Mouse (Mus musculus) neural tube, embryonic 14.5 days (tissue): Measurements from ENCODE around the gene 6030452D12Rik. TPM values are rescaled to one million over a fixed set of nuclear protein-coding genes. Genes with fewer than 3 reads are reported as not detected.

Source experiments
- ATAC-seq: fragments of 200-750 bp; cut with Nextera tagmentation; 2 replicates; pipeline ENCODE4 v1.8.0; 2017; ENCODE audit warnings: low read depth, mild to moderate bottlenecking, moderate TSS enrichment, moderate library complexity
- H3K27ac ChIP-seq: fragments of 300-500 bp; sonication (generic); 2 replicates; pipeline ENCODE4 v1.5.1; 2014; ENCODE audit warnings: low read depth, mild to moderate bottlenecking, control low read depth, low read length, moderate library complexity, mixed read lengths
- H3K27me3 ChIP-seq: fragments of 300-500 bp; sonication (generic); 2 replicates; pipeline ENCODE4 v1.6.1; 2014; ENCODE audit warnings: low read length; ENCODE audit not compliant: control insufficient read depth, insufficient read depth
- H3K36me3 ChIP-seq: fragments of 300-500 bp; sonication (generic); 2 replicates; pipeline ENCODE4 v1.6.1; 2014; ENCODE audit warnings: low read length, mixed read lengths; ENCODE audit not compliant: control insufficient read depth, insufficient read depth
- H3K4me1 ChIP-seq: fragments of 300-500 bp; sonication (generic); 2 replicates; pipeline ENCODE4 v1.6.1; 2014; ENCODE audit warnings: low read length; ENCODE audit not compliant: control insufficient read depth, insufficient read depth
- H3K4me2 ChIP-seq: fragments of 300-500 bp; sonication (generic); 2 replicates; pipeline ENCODE4 v1.6.1; 2014; ENCODE audit warnings: mild to moderate bottlenecking, low read depth, low read length, control low read depth
- H3K4me3 ChIP-seq: fragments of 300-500 bp; sonication (generic); 2 replicates; pipeline ENCODE4 v1.5.1; 2014; ENCODE audit warnings: low read depth, low read length, control low read depth, mixed read lengths
- H3K9ac ChIP-seq: fragments of 300-500 bp; sonication (generic); replicated peaks from 2 replicates; pipeline ENCODE4 v1.6.1; 2014; ENCODE audit warnings: low read depth, mild to moderate bottlenecking, control low read depth, low read length, mixed read lengths
- H3K9me3 ChIP-seq: fragments of 300-500 bp; sonication (generic); 2 replicates; pipeline ENCODE4 v1.6.1; 2016; ENCODE audit warnings: low read length; ENCODE audit not compliant: control insufficient read depth
- WGBS: fragments of 180-500 bp; shearing (Covaris S2); extraction: QIAGEN DNeasy Blood & Tissue Kit; methylation state at CpG from one replicate; pipeline ENCODE4 v1.1.7; 2014; 5-methylcytosine and 5-hydroxymethylcytosine counted together
- polyA plus RNA-seq: library from polyadenylated mRNA; unstranded; fragments of >200 nt; fragmentation: Nextera tagmentation; extraction: Ambion mirVana; gene quantifications from 2 replicates; pipeline ENCODE4 v1.2.1, GENCODE M21; 2014

6030452D12Rik gene
- polyA plus RNA-seq, 1 experiment from 2014 or later: not detected

DNA sequence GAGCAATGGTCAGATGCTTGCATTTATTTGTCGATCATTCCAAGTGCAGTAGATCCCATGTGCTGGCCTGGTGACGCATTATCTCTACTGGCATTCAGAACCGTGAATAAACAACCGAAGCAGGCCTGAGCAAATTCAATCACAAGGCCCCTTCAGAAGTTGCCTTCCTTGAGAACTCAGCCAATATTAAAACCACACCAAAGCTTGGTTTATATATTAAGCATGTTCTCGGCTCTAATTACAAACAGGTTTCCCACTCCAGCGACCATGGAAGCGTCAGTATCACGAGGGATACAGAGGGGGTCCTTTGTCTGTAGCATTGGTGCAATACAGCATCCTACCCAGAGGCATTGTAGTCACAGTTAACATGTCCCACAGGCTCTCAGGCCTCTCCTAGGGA lies 42.7 kb downstream of the 6030452D12Rik start:
- WGBS: 77% methylated on average over 8 of the region's 8 CpGs
- H3K36me3 ChIP-seq: no peaks in the 10 kb centered on the region
- 0 out of 2 replicates have a peak, but pooled peaks cover 3% of the 10 kb centered on the region for H3K4me1 ChIP-seq
- no peaks in the 10 kb centered on the region for H3K27me3 ChIP-seq
- ATAC-seq: no peak
- no peak overlapping the region for H3K9ac ChIP-seq
- H3K4me3 ChIP-seq: no peak overlapping the region
- H3K27ac ChIP-seq: no peak overlapping the region
- no peak overlapping the region for H3K4me2 ChIP-seq
- no peaks in the 10 kb centered on the region for H3K9me3 ChIP-seq

- Histone ChIP-seq H3K27me3 (no peaks in the 10 kb centered on the region), H3K36me3 (no peaks in the 10 kb centered on the region), H3K4me3 (no peak overlapping the region), H3K27ac (no peak overlapping the region), H3K4me1 (no peaks in the 10 kb centered on the region), H3K4me2 (no peak overlapping the region), H3K9me3 (no peaks in the 10 kb centered on the region), H3K9ac (no peak overlapping the region)
- WGBS: 97% methylated on average over 2 of the region's 2 CpGs
- ATAC-seq: no peak
These were observed 44.8 kb downstream of the 6030452D12Rik start for GRCm38 (mm10) chr8:106545149-106545548.

GRCm38 (mm10) chr8:106546746-106547145 lies 46.4 kb downstream of the 6030452D12Rik start:
- Histone ChIP-seq H3K27ac (no peak overlapping the region), H3K27me3 (no peaks in the 10 kb centered on the region), H3K4me1 (no peaks in the 10 kb centered on the region), H3K4me2 (no peak overlapping the region), H3K36me3 (no peaks in the 10 kb centered on the region), H3K9me3 (no peaks in the 10 kb centered on the region), H3K4me3 (no peak overlapping the region), H3K9ac (no peak overlapping the region)
- 93% methylated on average over 7 of the region's 7 CpGs for WGBS
- no peak for ATAC-seq

DNA sequence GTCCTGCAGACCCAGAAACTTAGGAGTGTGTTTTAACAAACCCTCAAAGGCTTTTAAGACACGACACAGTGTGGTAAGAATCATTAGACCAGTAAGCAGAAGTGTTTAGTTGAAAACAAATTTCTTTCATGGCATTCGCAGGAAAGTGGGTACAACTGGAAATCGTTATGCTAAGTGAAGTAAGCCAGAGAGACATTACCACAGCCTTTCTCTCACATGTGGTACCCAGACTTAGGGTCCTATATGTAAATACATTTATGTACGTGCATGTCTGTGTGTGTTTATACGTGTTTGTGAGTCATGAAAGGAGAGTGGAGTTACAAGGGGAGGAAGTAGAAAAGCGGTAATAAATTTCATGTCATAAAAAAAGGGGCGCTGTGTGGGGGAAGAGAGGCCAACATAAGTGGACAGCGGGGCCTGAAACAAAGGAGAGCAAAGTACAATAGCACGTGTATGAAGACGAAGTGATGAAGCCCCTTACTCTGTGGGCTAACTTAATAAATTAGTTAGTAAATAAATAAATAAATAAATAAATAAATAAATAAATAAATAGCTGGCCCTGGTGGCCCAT lies 48.1 kb downstream of the 6030452D12Rik start:
- Histone ChIP-seq H3K27me3 (no peaks in the 10 kb centered on the region), H3K4me2 (no peak overlapping the region), H3K9ac (no peak overlapping the region), H3K36me3 (no peaks in the 10 kb centered on the region), H3K4me3 (no peak overlapping the region), H3K4me1 (no peaks in the 10 kb centered on the region), H3K9me3 (no peaks in the 10 kb centered on the region), H3K27ac (no peak overlapping the region)
- no peak for ATAC-seq
- 66% methylated on average over 10 of the region's 10 CpGs for WGBS

DNA sequence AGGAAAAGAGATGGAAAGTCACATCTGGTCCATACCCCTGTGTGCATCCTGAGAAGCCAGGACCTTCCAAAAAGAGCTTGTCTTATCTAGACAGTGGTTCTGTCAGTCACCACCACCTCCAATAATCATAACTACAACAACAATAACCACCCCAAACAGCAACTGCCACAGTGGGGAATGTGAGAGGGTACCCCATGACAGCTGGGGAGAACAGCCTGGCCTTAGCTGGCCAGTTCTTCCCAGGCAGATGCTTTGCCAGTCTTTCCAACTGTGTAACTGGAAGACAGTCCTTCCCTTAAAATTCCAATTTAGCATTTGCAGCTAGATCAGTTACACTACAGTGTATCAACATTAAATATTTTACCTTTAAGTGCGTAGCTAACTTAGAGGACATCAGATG lies 50.6 kb downstream of the 6030452D12Rik start:
- Histone ChIP-seq H3K4me1 (no peaks in the 10 kb centered on the region), H3K4me3 (no peak overlapping the region), H3K36me3 (no peaks in the 10 kb centered on the region), H3K4me2 (no peak overlapping the region), H3K9me3 (no peaks in the 10 kb centered on the region), H3K27ac (no peak overlapping the region), H3K27me3 (no peaks in the 10 kb centered on the region), H3K9ac (no peak overlapping the region)
- 94% methylated on average over 1 of the region's 1 CpGs for WGBS
- ATAC-seq: no peak

GRCm38 (mm10) chr8:106554011-106554410 lies 53.7 kb downstream of the 6030452D12Rik start:
- no peak for ATAC-seq
- Histone ChIP-seq H3K4me2 (no peak overlapping the region), H3K9ac (no peak overlapping the region), H3K9me3 (0 out of 2 replicates have a peak, but pooled peaks cover 3% of the 10 kb centered on the region), H3K4me1 (no peaks in the 10 kb centered on the region), H3K4me3 (no peak overlapping the region), H3K36me3 (no peaks in the 10 kb centered on the region), H3K27me3 (no peaks in the 10 kb centered on the region), H3K27ac (no peak overlapping the region)
- 98% methylated on average over 5 of the region's 5 CpGs for WGBS

DNA sequence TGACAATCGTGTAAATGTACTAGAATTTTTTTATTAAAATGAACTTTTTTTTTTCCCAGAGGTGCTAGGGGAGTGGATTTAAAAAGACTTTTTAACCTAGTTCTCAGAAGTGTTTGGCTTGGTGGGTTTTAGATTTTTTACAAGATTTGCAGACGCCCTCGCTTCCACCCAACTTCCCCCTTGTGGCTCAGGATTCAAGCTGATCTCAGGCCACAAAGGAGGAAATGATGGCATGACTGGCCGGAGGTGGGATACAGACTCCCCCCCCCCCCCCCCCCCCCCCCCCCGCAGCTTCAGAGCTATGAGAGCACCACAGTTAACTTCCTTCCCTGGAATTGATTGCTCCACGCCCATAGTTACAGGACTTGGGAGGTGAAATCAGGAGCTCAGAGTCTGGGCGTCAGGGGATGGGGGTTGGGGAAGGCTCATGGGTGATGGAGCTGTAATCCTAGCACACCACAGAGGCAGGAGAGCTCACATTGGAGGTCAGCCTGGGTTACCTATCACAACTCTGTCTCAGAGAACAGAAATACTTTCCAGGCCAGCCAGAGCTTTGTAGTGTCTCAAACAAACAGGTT lies 55.8 kb downstream of the 6030452D12Rik start:
- no peak overlapping the region for H3K27ac ChIP-seq
- ATAC-seq: no peak

More for the DNA sequence above, 55.8 kb downstream of the 6030452D12Rik start:
- Histone ChIP-seq H3K4me1 (no peaks in the 10 kb centered on the region), H3K9me3 (0 out of 2 replicates have a peak, but pooled peaks cover 3% of the 10 kb centered on the region), H3K4me2 (no peak overlapping the region), H3K36me3 (no peaks in the 10 kb centered on the region), H3K9ac (no peak overlapping the region), H3K27me3 (no peaks in the 10 kb centered on the region), H3K4me3 (no peak overlapping the region)
- 50% methylated on average over 6 of the region's 7 CpGs for WGBS

Other genes starting within 250 kb of the 6030452D12Rik start
- 39.5 and 43.3 TPM in 2 replicates for gene Smpd3, start 162.5 kb upstream of the 6030452D12Rik start, polyA plus RNA-seq
- 46.1 and 46.8 TPM in 2 replicates for gene Zfp90, start 85.2 kb upstream of the 6030452D12Rik start, polyA plus RNA-seq
- gene Cdh3, start 10.4 kb downstream of the 6030452D12Rik start, polyA plus RNA-seq: 4.1 and 4.6 TPM in 2 replicates
- gene Gm10073, start 72.9 kb downstream of the 6030452D12Rik start, polyA plus RNA-seq: 6.3 and 7.9 TPM in 2 replicates
- gene Cdh1, start 102.8 kb downstream of the 6030452D12Rik start, polyA plus RNA-seq: 0.19 and 4.5 TPM in 2 replicates
- 5.8 and 6.0 TPM in 2 replicates for gene Tango6, start 182.5 kb downstream of the 6030452D12Rik start, polyA plus RNA-seq